Mouse (Mus musculus) right cerebral cortex, postnatal 14 days (tissue): Measurements from ENCODE around the gene Gm15080.
"Not testable (repeated sequence)": the region's sequence is repeated elsewhere in the genome, so short reads cannot be mapped to it uniquely, and the experiment has no call there.

Source experiments
- DNase-seq: peaks from one replicate; pipeline ENCODE4 v3.0.0; 2022

Gene Gm15080

DNA sequence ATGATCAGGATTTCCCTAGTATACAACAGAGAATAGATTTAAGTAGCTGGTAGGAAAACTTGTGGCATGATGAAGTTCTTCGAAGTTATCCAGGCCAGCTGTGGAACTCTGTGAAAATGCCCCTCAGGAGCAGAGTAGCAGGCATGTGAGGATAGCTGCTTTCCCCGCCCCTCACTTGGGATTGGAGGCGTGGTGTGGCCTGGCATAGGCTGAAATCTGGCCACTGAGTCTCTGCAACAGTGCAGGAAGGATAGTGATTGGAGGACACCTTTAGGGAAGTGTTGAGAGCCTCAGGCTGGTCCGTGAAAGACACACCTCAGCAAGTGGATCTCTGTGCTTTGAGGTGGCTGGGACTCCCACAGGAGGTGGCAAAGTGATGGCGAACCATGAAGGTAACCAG lies at the start of gene Gm15080:
TSS of gene Gm15080 (plus strand) at position 301 of the 400 bp plus-strand sequence.
- not testable (repeated sequence) for DNase-seq
